Mouse (Mus musculus): ENCODE results near the gene Kcnt2.

Gene Kcnt2

DNA sequence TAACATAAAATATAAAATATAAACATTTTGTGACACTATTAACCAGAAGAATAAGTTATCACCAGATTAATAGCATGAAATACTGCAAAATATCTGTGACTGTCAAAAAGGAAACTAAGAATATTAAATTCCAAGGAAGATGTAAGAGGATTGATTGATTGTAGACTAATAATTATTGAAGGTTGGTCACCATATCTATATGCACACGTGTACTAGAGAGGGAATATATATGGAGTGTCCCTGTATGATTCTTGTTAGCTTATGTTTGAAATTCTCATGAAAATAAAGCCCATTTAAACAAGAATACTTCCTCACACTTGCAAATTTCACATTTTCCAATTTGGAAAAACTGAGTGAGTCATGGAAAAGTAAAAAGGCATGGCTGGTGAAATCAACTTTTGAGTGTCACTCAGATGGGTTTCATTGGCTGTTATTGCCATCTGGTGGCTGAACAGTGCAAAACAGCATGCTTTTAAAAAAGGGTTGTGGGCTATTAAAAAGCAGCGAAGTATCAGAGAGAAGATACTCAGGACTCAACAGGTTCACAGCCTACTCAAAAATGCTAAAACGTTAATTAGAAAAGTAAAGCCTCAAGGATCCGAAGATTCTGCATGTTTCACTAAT is 285.4 kb downstream of the Kcnt2 start:
- peak; percentile 51 to 61 for DNase-seq

DNA sequence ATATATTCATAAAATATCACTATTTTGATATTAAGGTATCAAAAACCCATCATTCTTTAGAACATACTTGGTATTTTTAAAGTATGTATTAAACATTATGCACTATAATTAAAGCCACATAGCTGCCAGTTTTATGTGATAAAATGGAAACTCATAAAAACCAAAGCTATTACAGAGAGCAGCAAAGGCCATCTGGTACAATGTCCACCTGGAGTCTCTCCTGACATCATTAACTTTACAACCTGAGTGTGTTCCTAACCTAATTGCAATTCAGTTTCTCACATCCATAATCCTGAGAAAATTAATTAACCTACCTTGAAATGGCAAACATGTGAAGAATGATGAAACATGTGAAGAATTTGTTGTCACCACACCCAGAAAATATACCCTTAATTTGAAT is 288.9 kb downstream of the Kcnt2 start:
- DNase-seq = no peak

- no peak for DNase-seq
Observed at GRCm38 (mm10) chr1:140542066-140542465, 296.1 kb downstream of the Kcnt2 start.

DNA sequence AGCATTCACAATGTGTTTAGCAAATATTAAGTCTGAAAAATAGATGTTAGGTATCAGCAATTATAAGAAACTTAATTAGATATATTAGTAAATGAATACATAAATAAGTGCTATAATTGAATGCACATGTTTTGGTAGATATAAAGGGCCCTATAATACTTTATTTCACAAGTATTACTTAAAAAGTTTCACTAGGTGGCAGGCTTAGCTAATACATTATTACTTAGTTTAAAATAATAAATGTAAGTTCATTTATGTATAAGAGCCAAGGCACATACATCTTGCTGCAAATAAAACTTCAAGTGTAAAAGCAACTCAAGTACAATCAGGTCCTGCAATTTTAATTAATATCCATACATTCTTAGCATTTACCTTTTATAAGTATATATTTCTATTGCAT is 302.8 kb downstream of the Kcnt2 start:
- no peak for DNase-seq

DNA sequence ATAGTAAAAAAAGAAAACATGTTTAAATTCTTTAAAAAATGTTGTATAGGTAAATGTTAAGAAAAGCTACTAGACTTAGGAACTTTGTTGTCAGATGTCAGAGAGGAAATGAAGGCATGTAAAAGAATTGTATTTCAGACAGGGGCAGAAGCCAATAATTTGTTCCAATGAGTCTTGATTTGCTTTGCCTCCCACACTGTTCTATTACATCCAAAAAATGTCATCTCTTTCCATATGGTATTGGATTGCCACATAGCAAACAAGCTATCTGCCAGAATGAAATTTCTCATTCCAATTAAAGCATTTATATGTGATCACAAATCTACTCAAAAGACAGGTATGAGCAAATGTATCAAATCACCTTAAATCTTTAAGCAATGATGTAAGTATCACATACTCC is 314.8 kb downstream of the Kcnt2 start:
- no peak for DNase-seq

GRCm38 (mm10) chr1:140572141-140572540 is 326.2 kb downstream of the Kcnt2 start:
- DNase-seq = no peak

GRCm38 (mm10) chr1:140578607-140579006 is 332.6 kb downstream of the Kcnt2 start:
- no peak for DNase-seq

- DNase-seq = no peak
Observed at GRCm38 (mm10) chr1:140588302-140588701, 342.3 kb downstream of the Kcnt2 start.

GRCm38 (mm10) chr1:140608765-140609297 is 362.9 kb downstream of the Kcnt2 start:
- no peak for DNase-seq

DNA sequence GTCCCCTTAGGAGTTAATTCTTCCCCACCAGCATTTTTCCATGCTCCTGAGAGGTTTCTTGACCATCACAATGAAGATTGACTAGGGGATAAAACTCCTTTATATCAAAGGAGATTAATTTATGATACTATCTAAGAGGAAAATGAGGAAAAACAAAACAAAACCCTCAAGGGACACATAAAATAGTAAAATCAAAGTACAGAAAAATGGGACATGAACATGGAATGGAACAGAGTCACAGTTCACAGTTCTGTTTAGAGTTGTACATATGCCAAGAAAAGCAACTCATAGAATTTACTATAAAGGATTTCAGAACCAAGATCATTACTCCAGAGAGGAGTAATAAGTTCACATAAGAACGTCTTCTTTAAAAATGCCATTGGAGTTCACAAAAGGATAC is 367.1 kb downstream of the Kcnt2 start:
- no peak for DNase-seq

- DNase-seq = no peak
Observed at GRCm38 (mm10) chr1:140614840-140615239, 368.9 kb downstream of the Kcnt2 start.

DNA sequence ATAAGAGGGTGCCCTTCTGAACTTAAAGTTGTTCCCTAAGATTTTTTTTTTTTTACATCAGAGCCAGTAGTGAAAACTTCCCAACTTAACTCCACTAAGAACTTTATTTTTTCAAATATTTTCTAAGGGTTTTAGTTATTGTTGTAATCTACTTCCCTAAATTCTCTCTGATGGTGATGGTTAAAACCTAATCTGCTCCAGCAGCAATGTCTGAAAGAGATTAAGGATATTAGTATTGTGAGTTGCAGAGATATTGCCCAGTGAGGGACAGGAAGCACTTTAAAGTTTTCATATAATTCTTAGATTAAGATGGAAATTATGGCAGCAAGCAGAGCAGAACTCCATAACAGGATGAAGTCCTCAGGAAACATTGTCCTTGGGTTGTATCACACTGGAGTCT is 372.2 kb downstream of the Kcnt2 start:
- DNase-seq = no peak

- no peak for DNase-seq
Observed at GRCm38 (mm10) chr1:140624918-140625317, 379.0 kb downstream of the Kcnt2 start.

DNA sequence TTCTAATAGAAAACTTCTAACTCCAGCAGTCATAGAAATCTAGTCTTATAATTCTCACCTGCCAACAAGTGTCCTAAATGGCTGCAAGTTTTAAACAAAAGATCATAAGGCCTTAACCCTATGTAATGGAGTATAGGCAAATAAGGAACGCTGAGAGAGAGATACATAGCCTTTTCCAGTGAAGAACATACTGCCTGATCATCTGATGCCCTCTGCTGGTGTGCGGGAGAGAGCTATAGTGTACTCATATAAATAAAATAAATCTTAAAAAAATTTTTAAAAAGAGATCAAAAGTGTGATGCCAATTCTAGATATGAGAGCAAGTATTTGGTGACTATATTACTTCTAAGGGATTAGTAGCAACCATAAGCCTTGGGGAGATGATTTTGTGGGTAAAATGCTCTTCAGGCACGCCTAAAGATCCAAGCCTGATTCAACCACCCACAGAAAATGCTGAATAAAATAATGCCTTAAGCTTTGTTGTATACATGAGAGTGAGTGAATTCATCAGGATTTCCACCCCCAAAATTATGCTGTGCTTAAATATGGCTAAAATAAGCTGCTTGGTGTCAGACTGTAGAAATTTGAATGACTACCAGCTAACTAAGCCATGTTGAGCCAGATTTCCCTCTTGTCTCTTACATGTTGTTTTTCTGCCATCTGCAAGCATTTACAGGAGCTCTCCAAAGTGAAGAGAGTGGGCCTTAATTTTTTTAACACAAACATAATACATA is 413.8 kb downstream of the Kcnt2 start:
- peak; percentile 5 to 19 for DNase-seq

GRCm38 (mm10) chr1:140660751-140661403 is 414.9 kb downstream of the Kcnt2 start:
- DNase-seq = peak in 1 of 2 experiments; percentile 8

- no peak for DNase-seq
Observed at GRCm38 (mm10) chr1:140661404-140661787, 415.4 kb downstream of the Kcnt2 start.
